Mouse (Mus musculus) brain, embryonic 18.5 days (tissue): ENCODE measurements at regions not wholly inside any gene's neighbourhood (a gene's known extent, or its start where the extent isn't known, plus 50 kb on each side); places are given as distances from the start of the nearest gene placed in this dataset.

ENCODE experiments used
- DNase-seq: peaks from one replicate; pipeline ENCODE4 v3.0.0-alpha.2; 2012; ENCODE audit warnings: low read depth, low spot score

DNA sequence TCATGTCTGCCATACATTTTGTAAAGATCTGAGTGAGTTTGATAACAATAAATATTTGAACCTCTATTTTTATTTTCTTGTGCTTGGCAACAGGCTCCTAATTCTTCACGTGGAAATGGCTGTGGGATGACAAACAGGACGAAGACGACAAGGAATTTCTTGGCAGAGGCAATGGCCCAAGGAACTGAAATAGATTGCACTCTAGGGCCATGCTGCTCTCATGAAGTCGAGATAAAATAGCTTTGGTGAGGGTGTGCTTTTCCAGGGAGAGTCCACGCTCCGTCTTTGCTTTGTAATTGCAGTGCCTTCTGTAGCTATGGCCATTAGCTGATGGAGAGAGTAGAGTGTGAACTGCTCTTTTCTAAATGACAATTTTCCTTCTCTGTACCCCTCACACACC is 50.9 kb upstream of the 1810046K07Rik start:
- DNase-seq: no peak

DNA sequence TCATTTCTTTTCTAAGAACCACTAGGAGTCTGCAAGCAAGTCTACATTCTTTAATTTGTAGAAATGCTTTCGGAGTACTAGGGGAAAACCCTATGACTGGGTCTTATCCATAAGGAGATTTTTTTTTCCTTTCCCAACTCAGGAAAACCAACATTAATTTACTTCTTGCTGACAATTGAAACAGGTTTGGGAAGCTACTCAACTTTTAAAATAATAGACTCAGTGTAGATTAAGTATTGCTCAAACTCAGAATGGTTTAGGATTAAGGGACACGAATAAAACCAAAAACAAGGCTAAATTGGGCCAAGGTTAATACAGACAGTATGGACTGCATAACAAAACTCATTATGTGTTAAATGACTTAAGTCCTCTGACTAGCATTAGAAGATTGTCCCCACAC is 65.2 kb upstream of the 1810046K07Rik start:
- no peak for DNase-seq

DNA sequence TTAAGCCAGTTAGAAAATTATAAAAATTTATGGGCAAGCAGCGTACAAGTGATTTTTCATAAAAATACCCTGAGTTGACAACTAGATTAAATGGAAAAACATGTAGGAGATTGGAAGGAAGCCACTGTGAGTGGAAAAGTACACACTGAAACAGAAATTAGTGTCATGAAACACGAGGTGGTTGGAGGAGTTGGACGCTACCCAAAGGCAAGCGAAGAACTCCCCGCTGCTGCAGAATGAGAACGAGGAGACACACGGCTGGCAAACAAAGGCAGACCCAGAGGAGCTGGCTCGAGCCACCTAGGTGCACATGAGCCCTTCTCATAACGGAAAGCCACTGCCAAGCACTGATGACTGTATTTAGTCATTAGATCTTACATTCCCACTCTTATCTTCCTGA is 65.7 kb upstream of the 1810046K07Rik start:
- no peak for DNase-seq

DNA sequence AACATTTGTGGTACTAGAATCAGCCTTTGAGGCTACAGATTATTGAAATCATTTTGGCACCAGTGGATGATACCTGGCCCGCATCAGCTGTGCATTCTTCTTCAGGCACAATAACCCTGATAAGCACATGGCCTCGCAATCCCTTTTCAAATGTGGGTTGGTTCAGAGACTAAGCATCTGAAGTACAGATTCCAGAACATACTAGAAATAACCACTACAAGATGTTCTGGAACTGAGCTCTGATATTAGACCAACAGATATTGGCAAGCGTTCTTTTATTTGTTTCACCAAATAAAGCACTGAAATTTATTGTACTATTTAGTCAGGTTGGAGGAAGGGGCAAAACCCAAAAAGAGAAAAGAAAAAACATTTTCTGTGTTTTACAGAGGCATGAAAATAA is 68.1 kb upstream of the 1810046K07Rik start:
- DNase-seq: no peak

DNA sequence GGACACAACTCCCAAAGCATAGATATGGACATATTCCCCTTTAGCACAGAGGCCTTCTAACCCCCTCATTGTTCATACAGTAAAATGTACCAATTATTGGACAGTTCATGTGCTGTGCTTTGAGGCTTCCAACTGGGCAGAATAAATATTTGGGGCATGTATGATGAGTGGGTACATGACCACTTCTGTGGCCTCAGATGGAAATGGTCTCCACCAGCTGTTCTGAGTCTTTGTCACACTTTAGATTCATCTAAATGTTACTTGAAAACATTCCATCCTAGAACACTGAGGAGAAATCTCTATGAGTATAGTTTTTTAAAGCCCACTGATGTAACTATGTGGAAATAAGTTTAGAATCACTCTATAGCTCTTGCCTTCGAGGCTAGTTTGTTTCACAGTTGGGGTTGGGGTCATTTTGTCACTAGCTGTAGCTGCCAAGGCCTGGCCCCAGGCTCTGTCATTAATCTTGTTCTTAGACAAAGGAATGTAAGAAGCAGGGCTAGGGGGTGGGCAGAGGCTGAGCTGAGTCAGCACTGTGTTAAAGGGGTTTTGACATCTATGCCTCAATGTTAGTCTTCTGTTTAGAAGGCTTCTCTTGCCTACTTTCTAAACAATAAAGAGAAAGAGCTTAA is 69.0 kb upstream of the 1810046K07Rik start:
- no peak for DNase-seq

DNA sequence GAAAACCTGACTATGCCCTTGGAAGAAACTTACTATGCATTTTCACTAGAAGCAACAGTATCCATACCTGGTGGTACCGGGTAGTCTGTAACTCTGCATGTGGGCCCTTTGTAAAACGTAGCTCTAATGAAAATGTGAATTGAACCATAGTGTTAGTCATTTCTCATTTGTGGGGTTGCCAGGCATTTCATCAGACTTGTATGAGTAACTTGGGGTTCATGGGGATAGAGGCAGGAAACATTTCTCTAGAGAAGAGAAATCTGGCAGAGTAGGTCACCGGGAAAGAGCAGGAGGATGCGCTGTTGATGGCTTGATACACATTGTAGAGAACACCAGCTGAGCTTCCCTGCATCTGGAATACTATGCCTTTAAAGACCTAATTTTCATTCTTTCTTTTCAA is 70.2 kb upstream of the 1810046K07Rik start:
- no peak for DNase-seq

DNA sequence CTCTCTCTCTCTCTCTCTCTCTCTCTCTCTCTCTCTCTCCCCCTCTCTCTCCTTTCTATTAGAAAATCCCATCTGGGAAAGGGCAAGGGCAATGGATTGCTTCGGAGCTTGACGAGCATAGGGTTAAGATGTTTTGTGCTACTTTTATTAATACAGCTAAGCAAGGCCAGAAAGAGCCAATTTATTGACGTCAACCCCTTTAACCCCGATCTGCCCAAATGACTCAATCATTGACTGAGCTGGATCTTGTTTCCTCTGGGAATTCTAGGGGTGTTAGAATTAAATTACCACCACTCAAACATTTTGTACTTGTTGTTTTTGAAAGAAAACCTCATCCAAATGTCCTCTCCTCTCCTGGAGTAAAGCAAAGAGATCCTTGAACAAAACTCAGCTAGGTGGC is 70.6 kb upstream of the 1810046K07Rik start:
- no peak for DNase-seq

DNA sequence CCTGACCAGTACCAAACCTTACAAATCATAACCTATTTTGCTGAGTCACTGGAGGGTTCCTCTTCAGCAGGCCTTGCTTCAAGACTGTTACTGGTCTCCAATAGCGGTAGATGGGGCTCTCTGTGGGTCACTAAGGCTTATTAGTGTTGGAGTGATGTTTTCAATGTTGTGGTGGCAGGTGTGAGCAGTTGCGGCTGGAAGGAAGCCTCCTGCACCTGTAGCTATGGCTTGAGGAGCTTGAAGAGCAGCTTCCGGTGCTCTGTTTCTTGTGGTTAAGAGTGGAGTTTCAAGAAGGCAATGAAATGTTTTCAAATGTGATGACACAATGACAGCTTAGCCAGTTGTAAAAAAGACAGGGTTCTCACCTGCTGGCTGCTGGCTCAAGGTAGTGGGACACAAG is 73.1 kb upstream of the 1810046K07Rik start:
- no peak for DNase-seq

DNA sequence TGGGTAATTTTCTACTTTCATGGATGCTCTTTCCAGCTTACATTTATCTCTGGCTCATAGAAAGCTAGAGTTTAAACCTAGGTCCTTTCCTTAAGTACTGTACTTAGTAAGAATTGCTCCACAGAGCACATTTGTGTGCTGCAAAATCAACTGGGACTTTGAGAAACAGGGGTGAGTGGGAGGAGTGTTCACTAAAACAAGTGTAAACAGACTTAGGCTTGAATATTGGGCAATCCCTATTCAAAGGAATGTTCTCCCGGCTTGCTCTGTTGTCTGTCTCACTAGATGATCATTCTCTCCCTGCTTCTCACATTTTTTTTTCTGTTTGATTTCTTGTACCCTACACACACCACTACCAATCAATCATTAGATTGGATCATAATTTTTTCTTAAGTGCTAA is 79.3 kb upstream of the 1810046K07Rik start:
- no peak for DNase-seq

DNA sequence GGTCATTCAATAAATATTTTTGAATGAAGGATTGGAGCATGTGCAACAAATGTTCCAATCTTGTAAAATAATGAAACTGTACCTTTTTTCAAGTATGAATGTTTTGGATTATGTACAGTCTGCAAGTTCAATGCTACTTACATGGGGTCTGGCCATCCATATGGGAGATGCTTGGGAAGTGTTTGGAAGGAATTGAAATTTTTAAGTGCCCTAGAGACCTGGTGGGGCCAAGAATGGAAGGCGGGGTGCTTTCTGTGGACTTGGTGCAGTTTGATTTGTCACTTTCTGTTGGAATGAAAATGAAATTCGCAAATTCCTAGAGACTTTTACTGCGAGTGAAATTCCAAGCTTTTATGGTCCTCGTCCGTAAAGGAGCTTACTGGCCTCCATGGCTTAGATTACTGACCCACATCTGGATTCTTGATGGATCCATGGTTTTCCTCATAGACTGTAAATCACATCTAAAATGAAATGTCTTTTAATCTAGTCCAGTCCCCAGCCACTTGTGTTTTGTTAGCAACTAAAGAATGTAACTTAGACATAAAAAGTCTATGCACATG is 90.3 kb upstream of the 1810046K07Rik start:
- DNase-seq: no peak

DNA sequence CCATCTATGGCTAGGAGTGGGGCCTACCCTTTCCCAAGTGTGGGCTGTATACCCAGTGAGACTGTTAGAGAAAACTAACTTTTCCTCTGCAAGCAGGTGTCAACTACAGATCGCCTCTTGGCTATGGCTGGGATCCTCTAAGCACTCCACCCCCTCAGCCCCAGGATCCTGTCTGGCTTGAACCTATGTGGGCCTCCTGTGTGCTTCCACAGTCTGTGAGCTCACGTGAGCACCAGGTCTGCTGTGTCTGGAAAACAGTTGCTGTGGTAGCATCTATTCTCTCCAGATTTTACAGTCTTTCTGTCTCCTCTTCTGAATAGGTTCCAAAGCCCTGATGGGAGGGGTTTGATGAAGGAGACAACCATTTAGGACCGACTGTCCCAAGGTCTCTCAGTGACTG is 93.8 kb upstream of the 1810046K07Rik start:
- DNase-seq: no peak

DNA sequence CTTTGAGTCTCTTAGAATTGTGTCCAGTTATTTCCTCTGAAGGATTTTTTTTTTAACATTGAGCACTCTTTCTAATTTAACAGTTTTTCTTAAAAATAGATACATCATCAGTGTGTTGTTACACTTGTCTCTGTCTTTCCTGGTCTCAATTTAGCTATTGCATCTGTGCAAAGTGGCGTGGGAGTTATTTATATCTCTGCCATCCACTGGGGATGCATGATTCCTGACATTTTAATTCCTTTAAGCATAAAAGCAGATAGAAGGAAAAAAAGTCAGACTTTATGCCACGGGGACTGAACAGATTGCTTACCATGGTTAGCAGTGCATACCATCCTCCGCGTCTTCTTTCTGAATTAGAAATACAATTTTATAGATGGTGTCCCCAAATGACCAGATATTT is 94.6 kb upstream of the 1810046K07Rik start:
- DNase-seq: peak; percentile 26

DNA sequence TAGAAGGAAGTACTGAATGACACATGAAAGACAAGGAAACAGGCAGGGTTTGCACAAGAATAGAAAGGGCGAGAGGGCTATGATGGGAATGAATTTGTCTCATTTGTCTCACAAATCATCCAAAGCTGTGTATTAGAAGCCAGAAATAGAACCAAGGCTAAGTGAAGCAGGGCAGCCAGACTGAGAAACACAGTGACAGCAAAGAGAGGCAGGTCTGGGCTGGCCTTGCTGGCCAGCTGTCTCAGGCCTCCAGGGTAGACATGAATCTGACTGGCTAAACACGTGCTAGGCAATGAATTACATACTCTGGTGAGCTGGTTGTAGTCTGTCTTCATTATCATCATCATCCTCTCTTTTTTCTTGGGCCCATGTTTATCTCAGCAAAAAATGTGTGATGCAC is 101.7 kb upstream of the 1810046K07Rik start:
- DNase-seq: no peak

DNA sequence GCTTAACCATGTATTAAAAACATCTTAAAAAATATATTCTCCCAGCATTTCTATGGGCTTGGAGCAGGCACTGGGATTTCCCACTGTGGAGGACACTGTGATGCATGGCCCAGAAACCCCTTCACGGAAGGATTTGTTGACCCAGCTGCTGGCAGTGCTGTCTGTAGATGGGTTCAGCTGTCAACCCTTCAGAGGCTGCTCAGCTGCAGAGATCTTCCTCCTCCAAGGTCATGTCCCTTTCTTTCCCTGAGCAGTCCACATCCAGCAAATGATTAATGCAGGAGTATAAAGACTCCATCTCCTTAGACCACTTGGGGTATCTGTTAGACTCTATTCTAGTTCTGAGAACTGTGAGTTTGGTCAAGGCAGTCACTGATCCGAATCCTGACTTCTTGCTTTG is 108.4 kb upstream of the 1810046K07Rik start:
- no peak for DNase-seq

DNA sequence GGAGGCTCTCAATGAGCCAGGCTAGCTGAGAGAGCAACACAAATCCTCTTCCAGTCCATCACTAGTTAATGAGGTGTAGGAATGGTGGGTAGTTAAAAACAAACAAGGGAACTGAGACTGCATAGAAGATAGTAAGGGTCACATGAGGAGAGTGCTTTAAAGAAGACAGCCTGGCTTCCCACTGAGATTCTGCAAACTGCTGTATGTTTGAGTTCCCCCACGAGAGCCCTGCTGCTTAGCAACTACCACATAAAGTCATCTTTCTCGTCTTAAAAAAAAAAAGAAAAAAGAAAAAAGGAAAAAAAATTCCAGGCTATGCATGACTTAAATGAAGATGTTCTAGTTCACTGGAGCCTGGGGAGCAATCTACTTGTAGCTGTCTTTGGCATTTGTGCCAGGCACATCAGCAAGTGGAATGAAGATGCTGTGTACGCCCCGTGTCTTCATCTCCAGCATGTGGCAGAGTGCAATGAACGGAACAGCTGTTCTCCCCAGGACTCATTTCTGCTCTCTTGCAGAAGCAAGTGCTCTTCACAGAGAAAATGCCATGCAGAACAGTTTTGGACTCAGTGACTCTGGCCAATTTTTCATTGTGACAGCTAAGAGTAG is 113.2 kb upstream of the 1810046K07Rik start:
- DNase-seq: peak; percentile 54

DNA sequence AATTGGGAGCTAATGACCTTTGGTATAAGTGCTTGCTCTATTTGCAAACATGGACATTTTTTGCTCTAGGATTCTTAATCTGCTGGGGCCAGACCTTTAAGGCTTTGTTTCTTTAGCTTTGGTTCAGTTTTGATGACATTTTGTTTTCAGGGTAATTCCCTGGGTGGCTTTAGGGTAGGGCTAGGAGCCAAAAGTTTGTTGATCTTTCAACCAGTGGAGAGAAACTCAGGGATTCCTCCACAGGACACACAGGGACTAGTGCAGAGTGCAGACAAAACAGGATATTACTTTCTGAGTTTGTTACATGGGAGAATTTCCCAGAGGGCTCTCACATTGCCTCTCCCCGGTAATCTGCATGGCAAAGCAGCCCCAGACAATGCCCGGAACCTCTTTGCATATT is 127.0 kb upstream of the 1810046K07Rik start:
- no peak for DNase-seq

DNA sequence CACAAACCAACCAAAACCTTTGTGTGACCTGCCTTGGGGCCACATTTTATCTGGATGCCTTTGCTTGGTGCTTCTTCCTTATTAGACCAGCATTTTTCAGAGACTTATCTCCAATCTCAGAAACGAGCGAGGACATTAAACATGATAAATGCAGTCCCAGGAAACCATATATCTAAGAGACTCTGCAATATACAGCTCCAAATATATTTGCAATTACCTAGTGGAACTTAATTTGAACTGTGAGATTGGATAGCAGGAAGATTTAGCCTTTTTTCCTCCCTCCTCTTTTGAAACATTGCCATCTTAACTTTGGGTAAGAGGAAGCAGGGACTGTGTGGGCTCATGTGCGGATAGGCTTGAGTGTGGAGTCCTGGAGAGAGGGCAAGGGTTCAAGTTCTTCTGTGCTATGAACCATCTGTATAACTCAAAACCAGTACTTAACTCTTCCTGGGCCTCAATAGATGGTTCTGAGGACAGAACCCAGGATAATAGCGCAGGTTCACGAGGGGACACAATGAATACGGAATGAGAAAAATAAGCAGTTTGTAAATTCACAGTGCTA is 133.8 kb upstream of the 1810046K07Rik start:
- DNase-seq: no peak

DNA sequence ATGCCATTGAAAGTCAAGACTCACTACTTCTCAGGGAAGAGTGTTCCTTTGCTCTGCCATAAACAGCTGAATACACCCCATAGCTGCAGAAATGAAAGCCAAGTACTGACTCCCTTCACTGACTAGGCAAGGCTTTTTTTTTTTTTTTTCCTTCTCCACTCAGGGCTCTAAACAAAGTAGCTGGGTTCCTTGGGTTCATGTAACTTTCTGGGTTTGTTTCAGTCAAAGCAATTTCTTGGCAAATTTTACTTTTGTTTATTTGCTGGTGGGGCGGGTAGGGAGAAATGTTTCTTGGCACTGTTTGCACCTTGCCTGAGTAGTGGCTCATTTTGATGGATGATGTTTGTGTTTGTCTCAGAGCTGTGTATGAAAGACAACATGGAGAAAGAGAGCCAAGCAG is 141.3 kb upstream of the 1810046K07Rik start:
- DNase-seq: no peak

DNA sequence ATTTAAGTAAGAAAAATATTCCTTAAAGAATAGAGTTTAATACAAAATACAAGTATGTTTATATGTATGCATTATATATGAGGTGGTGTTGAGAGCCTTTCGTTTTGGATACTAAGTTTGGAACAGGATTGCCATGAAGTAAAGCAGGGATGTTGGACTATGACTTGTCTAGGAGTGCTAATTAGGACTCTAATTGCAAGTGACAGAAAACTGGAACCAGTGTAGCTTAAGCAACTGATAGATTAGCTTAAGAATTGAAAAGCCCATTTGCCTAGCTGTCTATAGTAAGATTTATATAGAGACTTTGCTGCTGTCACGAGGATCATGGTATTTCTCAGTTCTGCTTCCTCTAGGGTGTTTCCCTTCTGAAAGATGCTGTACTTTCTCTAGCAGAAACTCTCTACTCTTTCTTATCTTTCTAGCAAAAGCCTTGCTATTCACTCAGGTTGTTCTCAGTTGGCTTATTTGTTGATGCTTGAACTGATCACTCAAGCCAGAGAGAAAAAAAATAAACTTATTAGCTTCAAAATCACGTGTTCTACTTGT is 147.9 kb upstream of the 1810046K07Rik start:
- DNase-seq: no peak

DNA sequence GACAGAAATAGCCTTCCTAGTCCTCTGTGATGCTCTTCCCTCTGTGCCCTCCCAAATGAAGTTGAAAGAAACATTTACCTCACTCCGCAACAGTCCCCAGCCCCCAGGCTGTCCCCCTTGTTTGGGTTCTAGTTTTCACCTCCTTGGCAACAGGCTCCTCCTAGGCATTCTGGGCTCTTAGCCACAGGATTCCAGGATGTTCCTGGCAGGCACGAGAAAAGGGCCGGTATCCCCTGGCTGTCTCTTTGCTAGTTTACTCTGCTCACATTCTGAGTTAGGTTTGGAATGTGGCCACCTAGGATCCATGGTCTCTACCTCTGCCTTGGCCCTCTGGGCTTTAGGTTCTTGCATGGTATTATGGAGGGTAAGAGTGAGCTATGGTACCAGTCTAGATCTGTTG is 159.1 kb upstream of the 1810046K07Rik start:
- no peak for DNase-seq

DNA sequence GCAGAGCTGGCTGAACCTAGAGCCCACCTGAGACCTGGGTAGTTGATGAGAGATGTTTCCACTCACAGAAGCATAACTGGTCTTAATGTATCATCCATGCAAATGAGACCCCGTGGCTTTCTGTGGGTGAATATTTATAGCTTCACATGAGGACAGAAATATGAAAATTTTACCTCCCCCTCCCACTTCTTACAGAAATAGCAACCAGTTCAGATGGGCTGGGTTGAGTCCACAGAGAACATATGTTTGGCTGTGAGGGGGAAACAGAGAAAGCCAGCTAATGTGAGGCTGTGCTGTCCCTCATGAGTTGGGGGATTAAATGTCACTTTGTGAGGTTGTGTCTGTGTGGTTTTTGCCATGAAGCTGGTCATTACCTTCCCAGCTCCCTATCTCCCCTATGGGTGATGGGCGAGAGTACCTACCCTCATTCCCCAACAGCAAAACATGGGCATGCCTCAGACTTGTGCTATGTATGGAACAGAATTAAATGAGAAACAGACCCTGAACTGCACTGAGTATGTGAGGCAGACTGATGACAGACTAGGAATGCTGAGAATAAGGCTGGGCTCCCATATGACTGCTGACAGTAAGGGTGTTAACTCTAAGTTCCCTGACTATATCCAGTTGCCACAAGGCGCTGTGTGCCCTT is 178.7 kb upstream of the 1810046K07Rik start:
- DNase-seq: peak; percentile 40

DNA sequence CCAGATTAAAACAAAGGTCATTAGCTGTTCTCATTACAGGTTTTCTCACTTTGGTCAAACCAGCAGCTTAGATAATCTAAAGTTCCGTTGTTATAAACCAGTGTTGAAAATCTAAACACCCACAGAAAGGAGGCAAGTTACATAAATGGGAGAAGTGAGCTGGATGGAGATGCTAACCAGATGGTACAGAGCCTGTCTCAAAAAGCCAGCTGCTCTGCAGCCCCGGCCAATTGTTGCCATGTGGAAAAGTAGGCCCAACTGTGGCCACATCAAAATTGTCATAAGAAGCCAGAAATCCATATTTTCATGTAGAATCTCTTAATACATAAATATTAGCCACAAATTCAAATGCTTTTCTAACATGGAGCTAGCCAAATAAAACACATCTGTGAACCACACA is 188.9 kb upstream of the 1810046K07Rik start:
- no peak for DNase-seq
